Mouse (Mus musculus) frontal cortex, postnatal 10 days (tissue): ENCODE data around the gene Gm17654.
"Not testable (repeated sequence)": the region's sequence is repeated elsewhere in the genome, so short reads cannot be mapped to it uniquely, and the experiment has no call there.

ENCODE experiments used
- DNase-seq, 2 experiments: peaks; one replicate each; pipeline ENCODE4 v3.0.0; 2022; ENCODE audit warnings: low spot score in 2 of 2, mixed read lengths in 1 of 2

Gene Gm17654

GRCm38 (mm10) chr14:43579046-43579445 is at the start of gene Gm17654:
TSS of gene Gm17654 (minus strand) at chr14:43579146.
- DNase-seq = not testable (repeated sequence)

- not testable (repeated sequence) for DNase-seq
Observed at GRCm38 (mm10) chr14:43607913-43608312, 29.0 kb upstream of the Gm17654 start, which contains the start of gene Gm10375. TSS of gene Gm10375 (minus strand) at chr14:43608013.

- DNase-seq = not testable (repeated sequence)
Observed at GRCm38 (mm10) chr14:43577969-43578368, 977 bp downstream of the Gm17654 start.

GRCm38 (mm10) chr14:43552271-43552670 is 26.7 kb downstream of the Gm17654 start:
- not testable (repeated sequence) for DNase-seq

GRCm38 (mm10) chr14:43546281-43546680 is 32.7 kb downstream of the Gm17654 start:
- DNase-seq = not testable (repeated sequence)

- not testable (repeated sequence) for DNase-seq
Observed at GRCm38 (mm10) chr14:43543276-43543675, 35.7 kb downstream of the Gm17654 start, which contains the start of gene Gm5799. TSS of gene Gm5799 (plus strand) at chr14:43543576.

- DNase-seq = not testable (repeated sequence)
Observed at GRCm38 (mm10) chr14:43538144-43538543, 40.8 kb downstream of the Gm17654 start.

- DNase-seq = not testable (repeated sequence)
Observed at GRCm38 (mm10) chr14:43532387-43532786, 46.6 kb downstream of the Gm17654 start.

- not testable (repeated sequence) for DNase-seq
Observed at GRCm38 (mm10) chr14:43532011-43532383, 46.9 kb downstream of the Gm17654 start.

GRCm38 (mm10) chr14:43531052-43532010 is 47.6 kb downstream of the Gm17654 start:
- DNase-seq = not testable (repeated sequence)
